Mouse (Mus musculus): ENCODE measurements around the gene Wdr38.
"Not testable (repeated sequence)": the region's sequence is repeated elsewhere in the genome, so short reads cannot be mapped to it uniquely, and the experiment has no call there.

The Wdr38 gene

DNA sequence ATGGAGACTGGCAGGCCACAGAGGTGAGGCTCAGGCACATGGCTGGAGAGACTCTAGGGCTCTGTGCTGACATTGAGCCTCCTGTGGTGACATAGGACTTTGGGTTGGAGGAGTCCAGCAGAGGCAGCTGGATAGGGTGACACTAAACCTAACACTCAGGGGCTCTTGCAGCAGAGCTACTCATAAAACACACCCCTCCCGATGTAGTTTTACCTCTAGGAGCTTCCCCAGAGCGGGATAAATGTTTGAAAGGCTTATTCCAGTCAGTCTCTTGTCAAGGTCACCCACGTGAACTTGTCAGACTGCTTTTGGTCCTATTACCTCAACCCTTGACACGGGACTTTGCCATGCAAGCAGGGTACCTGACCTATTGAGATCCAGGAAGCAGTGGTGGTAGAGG is 2.1 kb downstream of the Wdr38 start:
- no peak for DNase-seq

DNA sequence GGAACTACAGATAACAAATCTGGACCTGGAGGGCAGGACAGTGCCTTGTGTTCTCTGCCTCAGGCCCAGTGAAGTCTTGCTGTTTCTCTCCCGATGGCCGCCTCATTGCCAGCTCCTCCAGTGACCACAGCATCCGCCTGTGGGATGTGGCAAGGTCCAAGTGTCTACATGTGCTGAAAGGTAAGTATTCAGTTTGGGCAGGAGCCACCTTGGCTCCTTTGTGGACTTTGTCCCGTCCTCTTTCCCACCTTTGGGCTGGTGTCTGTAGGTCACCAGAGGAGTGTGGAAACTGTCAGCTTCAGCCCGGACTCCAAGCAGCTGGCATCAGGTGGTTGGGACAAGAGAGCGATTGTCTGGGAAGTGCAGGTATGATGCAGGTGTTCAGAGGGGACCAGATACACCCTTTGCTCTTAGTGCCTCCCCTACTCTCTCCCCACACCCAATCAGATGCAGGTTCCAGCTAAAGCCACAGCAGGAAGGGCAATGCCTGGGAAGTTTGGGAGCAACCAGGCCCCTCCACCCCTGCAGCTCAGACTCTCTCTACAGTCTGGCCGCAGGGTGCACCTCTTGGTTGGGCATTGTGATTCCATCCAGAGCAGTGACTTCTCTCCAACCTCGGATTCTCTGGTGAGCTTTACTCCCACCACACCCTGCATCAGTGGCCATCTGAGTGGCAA is 2.8 kb downstream of the Wdr38 start:
- no peak for DNase-seq

DNA sequence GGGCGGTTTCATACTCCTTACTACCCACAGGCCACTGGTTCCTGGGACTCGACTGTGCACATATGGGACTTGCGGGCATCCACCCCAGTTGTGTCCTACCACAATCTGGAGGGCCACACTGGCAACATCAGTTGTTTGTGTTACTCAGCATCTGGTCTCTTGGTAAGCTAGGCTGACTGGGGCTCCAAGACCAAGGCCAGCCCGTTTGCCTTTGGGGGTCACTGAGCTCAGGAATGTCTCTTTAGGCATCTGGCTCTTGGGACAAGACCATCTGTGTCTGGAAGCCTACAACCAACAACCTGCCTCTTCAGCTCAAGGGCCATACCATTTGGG is 3.3 kb downstream of the Wdr38 start:
- no peak for DNase-seq

DNA sequence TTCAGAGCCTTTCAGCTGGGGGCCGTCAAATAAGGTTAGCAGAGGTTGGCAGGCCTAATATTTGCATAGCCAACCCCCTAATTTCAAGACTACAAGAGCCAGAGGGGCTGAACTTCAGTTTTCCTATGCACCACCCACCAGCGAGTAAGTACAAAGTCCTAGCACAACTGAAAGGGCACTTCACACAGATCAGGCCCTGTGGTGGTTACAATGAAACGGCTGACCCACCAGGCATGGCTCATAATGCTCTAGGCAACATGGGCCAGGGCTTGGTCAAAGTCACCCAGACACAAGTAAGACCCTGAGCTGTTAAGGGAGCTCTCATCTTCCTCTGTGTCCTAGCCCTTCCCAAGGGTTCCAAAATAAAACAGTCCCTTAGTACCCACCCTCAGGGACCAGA is 4.6 kb downstream of the Wdr38 start:
- no peak for DNase-seq

DNA sequence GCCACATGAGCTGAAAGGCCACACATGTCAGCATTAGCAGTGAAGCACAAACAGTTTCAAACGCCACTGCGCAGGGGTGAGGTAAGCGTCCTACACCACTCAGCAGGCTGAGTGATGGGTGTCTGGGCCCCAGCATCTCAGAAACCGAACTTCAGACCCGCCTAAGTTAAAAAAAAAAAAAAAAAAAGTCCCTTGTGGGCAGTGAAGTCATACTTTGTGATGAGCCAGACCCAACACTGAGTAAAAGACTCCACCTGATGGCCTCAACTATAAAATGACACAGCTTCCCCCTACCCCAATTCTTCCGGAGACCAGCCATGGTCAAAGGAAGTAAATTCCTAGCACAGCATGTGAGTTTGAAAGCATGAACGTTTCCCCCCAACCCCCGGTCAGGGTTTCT is 5.8 kb downstream of the Wdr38 start:
- no peak for DNase-seq

DNA sequence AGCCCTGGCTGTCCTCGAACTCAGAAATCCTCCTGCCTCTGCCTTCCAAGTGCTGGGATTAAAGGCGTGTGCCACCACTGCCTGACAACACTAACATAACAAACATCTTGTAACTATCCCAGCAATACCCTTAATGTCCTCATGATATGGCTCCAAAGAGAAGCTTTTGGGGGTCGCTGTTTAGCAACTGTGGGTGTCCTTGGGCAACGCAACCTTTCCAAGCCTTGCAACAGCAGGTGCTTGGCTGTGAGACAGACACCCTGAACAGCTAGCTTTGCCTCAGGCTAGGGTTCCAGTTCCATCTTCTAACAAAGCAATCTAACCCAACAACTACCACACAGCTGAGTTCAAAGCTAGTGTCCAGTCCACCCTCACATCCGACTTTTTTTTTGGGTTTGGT is 6.2 kb downstream of the Wdr38 start:
- no peak for DNase-seq

DNA sequence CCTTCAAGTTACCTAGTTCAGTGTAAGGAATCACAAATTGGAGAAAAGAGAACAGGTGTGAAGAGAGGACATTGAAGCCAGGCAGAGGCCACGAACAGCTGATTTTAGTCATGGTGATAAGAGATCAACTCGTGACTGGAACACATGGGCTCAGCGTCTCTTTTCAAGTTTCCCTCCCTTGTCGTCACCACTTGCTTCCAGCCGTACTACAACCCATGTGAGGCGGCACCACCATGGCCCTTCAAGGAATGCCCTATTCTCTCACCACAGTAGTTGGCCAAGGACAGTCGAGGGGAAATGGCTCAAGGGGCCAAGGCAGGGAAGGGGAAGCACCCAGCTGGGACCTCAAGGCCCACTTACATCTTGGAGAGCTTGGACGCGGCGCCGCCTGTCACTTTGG is 7.1 kb downstream of the Wdr38 start:
- no peak for DNase-seq

DNA sequence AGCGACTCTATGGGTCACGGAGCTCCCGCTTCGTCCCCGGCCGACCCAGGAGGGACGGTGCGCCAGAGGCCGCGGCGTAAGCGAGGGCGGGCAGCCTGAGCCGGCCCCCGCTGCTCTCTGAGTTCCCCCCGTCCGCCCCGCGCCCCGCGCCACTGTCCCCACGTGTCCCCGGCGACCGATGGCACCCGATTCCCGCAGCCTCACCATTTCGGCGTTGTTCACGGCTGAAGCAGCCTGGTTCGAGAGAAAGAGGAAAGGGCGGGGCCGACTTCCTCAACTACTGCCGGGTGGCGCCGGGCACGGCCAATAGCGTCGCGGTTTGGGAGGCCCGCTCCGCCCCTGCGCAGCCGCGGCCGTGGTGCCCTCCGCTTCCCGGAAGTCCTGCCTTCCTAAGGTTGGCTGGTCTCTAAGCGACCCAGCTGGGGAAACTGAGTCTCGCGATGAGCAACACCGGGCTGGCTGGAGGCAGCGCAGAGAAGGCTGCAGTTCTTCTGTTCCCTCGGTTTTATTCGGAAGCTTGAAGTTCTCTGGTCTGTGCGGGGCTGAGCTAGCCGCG is 7.7 kb downstream of the Wdr38 start, which contains the start of gene Arpc5l:
TSS of gene Arpc5l (plus strand) at position 469 of the 556 bp plus-strand sequence.
- DNase-seq, result peak; percentile 87

DNA sequence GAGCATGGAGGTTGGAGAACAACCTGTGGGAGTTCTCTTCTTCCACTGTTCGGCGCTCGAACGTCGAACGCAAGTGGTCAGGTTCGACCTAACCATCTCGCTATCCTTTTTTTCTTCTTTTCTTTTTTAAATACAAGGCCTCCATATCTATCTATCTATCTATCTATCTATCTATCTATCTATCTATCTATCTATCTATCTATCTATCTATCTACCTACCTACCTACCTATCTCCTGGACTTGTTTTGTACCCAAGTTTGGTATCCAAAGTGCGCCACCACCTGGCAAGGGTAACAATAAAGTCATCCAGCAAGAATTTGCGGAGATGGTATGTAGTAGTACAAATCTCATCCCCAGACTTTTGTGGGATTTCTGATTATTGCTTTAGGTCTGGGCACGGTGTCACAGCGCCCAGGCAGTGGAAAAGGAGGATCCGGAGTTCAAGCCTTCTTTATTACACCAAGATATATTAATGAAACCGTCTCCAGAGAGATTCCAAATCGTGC is 8.4 kb downstream of the Wdr38 start, which contains the start of gene Rpl35:
TSS of gene Rpl35 (minus strand) at position 51 of the 506 bp plus-strand sequence.
- no peak for DNase-seq

DNA sequence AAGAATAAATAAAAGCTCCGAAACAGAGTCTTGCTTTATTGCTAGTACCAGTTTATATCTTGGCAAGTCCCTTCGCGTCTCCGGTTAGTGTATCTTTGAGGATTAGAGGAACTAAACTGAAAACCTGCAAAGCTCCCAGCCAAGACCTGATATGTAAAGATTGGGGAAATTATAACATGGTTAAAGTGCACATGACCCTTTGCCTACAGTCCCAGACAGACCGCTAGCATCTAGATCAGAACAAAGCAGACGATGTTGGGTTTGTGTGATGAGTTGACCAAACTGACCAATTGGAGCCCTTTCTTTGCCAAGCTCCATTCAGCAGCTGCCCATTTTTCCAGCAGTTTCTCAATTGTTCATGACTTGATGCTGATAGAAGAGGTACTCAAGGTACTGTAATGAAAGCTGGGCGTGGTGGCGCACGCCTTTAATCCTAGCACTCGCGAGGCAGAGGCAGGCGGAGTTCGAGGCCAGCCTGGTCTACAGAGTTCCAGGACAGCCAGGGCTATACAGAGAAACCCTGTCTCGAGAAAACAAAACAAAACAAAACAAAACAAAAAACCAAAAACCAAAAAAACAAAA is 9.0 kb downstream of the Wdr38 start:
- DNase-seq, result no peak

DNA sequence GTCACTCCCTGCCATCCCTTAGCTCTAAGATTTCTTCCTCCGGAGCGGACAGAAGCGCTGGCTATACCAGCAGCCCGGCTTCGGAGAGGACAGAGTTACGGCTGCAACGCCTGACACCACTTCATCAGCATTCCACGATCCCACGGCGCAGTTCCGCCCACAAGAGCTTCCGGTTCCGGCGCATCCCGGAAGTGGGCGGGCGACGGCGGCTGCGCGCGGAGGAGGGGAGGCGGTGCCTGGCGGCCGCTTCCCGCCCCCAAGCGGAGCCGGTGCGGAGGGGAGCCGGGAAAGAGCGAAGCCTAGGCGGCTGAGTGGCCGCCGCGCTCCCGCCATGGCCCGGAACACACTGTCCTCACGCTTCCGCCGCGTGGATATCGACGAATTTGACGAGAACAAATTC is 10.6 kb downstream of the Wdr38 start:
- DNase-seq, result peak; percentile 92

DNA sequence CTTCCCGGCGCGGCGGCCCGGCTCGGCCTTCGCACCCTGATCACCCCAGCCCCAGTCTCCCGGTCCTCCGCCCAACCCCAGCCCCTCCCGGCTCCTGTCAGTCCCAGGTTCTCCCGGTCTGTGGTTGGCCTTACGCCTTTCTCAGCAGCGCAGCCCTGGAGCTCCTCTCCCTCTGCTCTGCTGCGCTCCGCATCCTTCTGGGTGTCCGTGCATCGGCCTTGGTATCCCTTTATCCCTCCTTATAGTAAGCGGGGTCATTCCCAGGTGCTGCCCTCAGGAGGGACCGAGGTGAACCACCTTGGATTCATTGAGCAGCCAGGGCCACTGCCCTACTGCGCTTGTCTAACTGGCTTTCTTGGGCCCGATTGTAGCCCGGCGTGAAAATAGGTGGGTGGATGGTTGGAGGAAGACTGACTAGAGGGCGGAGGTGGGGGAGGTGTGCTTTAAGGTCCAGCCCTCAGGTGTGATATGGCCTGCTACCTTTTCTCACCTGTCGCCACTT is 11.1 kb downstream of the Wdr38 start:
- no peak for DNase-seq

DNA sequence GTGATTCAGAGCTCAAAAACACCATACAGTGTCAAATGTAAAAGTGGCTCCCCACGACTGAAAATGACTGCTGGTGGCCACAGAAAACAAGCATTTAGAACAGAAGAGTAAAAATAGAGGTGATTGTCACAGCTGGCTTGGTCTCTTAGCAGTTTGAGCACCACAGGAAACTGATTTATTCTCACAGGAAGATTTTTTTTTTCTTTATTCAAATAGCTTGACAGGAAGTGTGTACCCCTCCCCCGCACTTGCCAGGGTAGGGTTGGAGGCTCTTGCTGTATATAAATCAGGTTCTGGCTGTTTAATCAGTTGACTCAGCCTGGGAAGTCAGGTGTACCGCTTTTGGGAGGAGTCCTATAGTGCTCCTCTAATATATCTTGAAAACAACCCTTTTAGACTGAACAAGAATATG is 11.7 kb downstream of the Wdr38 start:
- no peak for DNase-seq

DNA sequence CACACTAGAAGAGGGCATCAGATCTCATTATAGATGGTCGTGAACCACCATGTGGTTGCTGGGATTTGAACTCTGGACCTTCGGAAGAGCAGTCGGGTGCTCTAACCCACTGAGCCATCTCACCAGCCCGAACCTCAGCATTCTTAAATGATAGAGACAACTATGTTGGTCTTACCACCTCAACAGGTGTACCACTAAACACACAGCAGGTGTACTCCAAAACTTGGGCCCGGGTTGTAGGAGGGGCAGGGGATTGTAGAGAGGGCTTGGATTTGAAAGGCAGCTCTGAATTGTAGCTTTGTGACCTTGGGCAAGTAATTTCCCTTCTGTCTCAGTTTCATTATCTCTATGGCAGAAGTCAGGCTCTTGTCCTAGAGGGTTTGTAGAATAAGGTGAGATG is 12.9 kb downstream of the Wdr38 start:
- not testable (repeated sequence) for DNase-seq

DNA sequence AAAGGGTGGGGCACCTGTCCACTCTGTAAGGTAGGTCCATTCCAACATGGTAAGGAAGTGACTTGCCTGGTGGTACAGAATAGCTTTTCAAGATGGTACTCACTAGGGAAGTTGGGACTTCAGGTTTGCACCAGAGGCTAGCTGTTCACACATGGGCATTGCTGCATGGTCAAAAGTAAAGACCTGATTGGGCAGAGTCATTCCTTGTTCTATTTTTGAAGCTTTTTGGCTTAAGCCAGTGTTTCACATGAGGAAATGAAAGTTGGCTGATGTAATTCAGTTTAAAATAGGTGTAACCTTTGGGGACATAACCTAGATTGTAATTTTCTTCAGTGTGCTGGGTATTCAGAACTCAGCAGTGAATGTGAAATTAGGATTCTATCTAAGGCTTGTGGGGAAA is 14.0 kb downstream of the Wdr38 start:
- DNase-seq, result no peak

DNA sequence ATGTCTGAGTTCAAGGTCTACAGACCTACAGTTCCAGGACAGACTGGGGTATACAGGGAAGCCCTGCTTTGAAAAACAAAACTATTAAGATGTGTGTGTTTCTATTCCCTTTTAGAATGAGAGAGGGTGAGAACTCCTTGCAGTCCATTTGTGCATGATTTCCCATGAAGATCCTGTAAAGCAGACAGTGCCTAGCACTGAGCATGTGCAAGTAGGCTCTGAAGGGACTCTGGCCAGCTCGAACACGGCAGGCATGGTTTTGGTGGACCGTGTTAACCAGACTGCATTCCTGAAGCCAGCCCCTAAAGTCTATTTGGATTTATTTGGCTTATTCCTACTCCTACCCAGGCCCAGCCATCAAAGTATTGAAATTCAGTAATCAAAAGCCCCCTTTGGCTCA is 14.7 kb downstream of the Wdr38 start:
- no peak for DNase-seq

DNA sequence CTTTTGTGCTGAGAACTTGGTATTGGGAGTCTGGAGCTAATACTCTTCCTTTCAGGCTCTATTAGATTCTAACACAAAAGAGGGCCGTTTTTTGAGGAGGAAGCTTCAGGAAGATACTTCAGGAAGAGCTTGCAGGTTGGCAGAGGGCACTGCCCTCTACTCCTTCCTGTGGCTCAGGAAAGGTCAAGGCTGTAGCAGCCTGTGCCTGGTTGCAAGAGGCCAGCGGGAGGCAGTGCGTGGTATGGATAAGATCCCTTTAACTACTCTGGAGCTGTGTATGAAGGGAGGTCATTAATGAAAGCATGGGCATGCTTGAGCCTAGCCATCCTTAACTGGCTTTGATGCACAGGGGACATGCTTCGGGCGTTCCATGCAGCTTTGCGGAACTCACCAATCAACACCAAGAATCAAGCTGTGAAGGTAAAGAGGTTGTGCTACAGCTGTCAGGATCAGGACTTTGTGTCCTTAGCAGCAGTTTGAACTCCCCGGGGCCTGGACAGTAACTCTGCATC is 15.5 kb downstream of the Wdr38 start:
- no peak for DNase-seq

DNA sequence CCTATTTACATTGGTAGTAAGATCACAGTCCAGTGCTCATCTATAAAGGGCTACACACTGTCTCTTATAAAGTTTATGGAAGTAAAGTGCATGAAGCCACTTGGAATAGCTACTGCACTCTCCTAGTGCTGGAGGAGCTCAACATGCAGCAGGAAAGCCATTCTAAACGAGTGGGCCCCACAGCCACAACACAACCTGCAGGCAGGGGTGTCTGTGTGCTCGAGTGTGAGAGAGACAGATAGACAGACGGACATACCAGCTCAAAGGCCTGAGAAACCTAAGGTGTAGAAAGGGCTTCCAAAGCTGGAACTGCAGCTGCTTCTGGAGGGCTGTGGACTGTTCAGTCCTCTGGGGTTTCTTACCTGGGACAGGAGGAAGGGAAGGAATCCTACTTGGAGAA is 19.3 kb downstream of the Wdr38 start:
- no peak for DNase-seq

DNA sequence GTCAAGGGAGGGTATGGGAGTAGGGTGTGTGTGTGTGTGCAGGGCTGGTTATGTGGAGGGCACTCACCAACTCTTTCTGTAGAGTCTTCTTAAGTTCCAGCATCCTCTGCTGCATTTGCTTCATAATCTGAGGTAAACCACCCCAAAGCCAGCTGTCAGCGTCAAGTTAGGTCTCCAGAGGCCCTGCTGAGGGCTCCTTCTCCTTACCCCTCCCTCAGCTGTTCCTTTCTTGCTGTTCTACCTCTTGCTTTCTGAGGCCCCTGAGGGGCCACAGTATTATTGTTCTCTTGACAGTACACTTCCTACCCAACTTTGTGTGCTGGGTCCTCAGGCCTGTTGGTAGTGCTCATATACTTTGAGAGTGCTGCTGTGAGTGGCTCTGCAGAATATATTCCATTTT is 22.7 kb downstream of the Wdr38 start:
- no peak for DNase-seq

DNA sequence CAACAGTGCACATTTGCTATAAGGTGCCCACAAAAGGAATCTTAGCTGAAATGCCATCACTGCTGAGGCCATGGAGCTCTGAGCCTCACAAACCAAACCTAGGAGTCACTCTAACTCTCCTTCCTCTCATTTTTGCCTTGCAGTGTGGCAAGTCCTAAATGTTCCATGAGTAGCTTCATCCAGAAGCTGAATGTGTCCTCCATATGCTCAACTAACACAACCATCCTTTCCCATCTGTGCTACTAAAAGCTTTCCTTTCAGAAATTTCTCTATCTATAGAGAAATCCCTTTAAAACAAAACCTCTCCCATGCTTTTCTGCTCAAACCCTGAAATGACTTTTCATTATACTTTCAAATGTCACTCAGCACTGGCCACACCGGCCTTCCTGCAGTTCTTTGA is 34.3 kb downstream of the Wdr38 start:
- DNase-seq, result no peak

DNA sequence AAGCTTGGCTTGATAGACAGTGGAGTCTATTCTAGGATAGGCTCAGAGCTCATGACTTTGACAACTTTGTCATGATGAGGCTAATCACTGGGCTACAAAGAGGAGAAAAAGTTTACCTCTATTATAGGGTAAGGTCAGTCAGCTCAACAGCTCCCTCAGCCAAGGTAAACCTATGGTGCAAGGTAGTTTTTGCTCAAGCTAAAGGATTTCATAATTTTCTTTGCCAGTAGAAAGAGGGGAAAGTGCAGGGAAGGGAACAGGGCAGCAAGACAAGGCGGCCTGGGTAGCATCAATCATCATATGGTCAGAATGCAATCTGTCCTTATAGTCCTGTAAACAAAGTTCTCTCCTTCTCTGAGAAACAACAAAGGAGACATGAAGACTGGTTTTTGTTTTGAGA is 42.9 kb downstream of the Wdr38 start:
- no peak for DNase-seq

DNA sequence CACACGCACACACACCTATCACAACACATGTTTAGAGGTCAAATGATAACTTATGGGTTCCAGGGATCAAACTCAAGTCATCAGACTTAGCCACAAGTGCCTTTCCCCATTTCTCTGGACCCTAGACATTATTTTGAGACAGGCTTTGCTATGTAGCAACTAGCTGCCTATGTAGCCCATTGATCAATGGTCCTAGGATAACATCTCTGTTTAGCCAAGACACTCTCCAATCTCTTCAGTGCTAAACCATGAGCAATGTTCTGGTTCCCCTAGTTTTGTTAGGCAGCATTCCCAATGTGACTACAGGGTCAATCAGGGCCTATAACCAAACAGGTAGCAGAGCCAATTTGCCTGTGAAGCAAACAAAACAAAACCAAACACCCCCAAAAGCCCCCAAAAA is 51.2 kb downstream of the Wdr38 start:
- DNase-seq, result no peak

Data from cerebellum, adult 8-10 months (tissue).